Mouse (Mus musculus): Measurements from ENCODE around the gene Mettl8.

DNA sequence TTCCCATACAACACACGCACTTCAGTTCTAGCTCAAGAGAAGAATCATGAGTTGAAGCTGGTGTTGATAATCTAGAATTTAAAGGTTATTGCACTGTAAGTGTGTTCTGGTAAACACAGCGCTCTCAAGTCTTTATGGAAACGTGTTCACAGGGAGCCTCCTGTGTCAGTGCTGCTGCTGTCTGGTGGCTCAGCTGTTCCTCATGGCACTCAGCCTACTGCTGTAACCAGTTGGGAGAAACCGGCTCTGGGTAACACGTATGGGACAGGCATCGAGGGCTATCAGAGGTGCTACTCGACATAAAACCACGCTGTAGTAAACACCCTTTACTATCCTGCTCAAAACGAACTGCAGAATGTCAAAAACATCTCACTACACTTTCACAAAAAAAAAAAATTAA lies 36.1 kb downstream of the Mettl8 start:
- TF ChIP-seq CTCF (conservative IDR thresholded peaks at IDR 0.05; ENCODE audit: insufficient read depth, insufficient read length, low read depth, low read length) (no peak), POLR2A (IDR thresholded peaks at IDR 0.05; ENCODE audit: low read depth, low read length) (no peak)

All from kidney, adult 2 months (tissue).